Mouse (Mus musculus) lung, postnatal 0 days (tissue): ENCODE data around the gene Tfcp2.

Source experiments
- CTCF ChIP-seq: IDR thresholded peaks from 2 replicates; pipeline ENCODE4 v1.5.1; 2016; ENCODE audit warnings: antibody characterized with exemption, mild to moderate bottlenecking
- EP300 ChIP-seq: IDR thresholded peaks from 2 replicates; pipeline ENCODE4 v1.6.1; 2016; ENCODE audit warnings: antibody characterized with exemption, mild to moderate bottlenecking, control low read depth

GRCm38 (mm10) chr15:100566531-100566930, 14.7 kb upstream of the Tfcp2 start:
- TF ChIP-seq EP300, result no peak
- no peak for TF ChIP-seq CTCF
